Mouse (Mus musculus) intestine, postnatal 0 days (tissue): ENCODE measurements at regions not wholly inside any gene's neighbourhood (a gene's known extent, or its start where the extent isn't known, plus 50 kb on each side); places are given as distances from the start of the nearest gene placed in this dataset.

Source experiments
- ATAC-seq: fragments of 200-750 bp; cut with Nextera tagmentation; 2 replicates; pipeline ENCODE4 v1.8.0; 2017; ENCODE audit warnings: mild to moderate bottlenecking, moderate TSS enrichment, moderate library complexity
- H3K27ac ChIP-seq: fragments of 300-500 bp; sonication (generic); 2 replicates; pipeline ENCODE4 v1.5.1; 2014; ENCODE audit warnings: mild to moderate bottlenecking, low read depth, low read length, moderate library complexity
- H3K27me3 ChIP-seq: fragments of 300-500 bp; sonication (generic); replicated peaks from 2 replicates; pipeline ENCODE4 v1.6.1; 2014; ENCODE audit warnings: low read length, mixed read lengths; ENCODE audit not compliant: control insufficient read depth, insufficient read depth
- H3K36me3 ChIP-seq: fragments of 300-500 bp; sonication (generic); 2 replicates; pipeline ENCODE4 v1.6.1; 2014; ENCODE audit warnings: mild to moderate bottlenecking, moderate library complexity; ENCODE audit not compliant: control insufficient read depth, insufficient read depth
- H3K4me1 ChIP-seq: fragments of 300-500 bp; sonication (generic); replicated peaks from 2 replicates; pipeline ENCODE4 v1.6.1; 2014; ENCODE audit warnings: antibody characterized with exemption, low read length, mixed read lengths; ENCODE audit not compliant: control insufficient read depth, insufficient read depth
- H3K4me2 ChIP-seq: fragments of 300-500 bp; sonication (generic); replicated peaks from 2 replicates; pipeline ENCODE4 v1.6.1; 2014; ENCODE audit warnings: low read depth, mild to moderate bottlenecking, moderate library complexity
- H3K4me3 ChIP-seq: fragments of 300-500 bp; sonication (generic); 2 replicates; pipeline ENCODE4 v1.5.1; 2014; ENCODE audit warnings: low read depth, low read length
- H3K9ac ChIP-seq: fragments of 300-500 bp; sonication (generic); 2 replicates; pipeline ENCODE4 v1.6.1; 2014; ENCODE audit warnings: mild to moderate bottlenecking, low read depth, low read length
- H3K9me3 ChIP-seq: fragments of 300-500 bp; sonication (generic); 2 replicates; pipeline ENCODE4 v1.6.1; 2016; ENCODE audit warnings: mixed run types; ENCODE audit not compliant: control insufficient read depth
- CTCF ChIP-seq: sonication (generic); IDR thresholded peaks from 2 replicates; pipeline ENCODE4 v1.5.1; 2016; ENCODE audit warnings: low read depth, mild to moderate bottlenecking, control low read depth, antibody characterized with exemption, moderate library complexity
- WGBS: fragments of 180-500 bp; shearing (Covaris S2); extraction: QIAGEN DNeasy Blood & Tissue Kit; methylation state at CpG from one replicate; pipeline ENCODE4 v1.1.7; 2014; 5-methylcytosine and 5-hydroxymethylcytosine counted together

DNA sequence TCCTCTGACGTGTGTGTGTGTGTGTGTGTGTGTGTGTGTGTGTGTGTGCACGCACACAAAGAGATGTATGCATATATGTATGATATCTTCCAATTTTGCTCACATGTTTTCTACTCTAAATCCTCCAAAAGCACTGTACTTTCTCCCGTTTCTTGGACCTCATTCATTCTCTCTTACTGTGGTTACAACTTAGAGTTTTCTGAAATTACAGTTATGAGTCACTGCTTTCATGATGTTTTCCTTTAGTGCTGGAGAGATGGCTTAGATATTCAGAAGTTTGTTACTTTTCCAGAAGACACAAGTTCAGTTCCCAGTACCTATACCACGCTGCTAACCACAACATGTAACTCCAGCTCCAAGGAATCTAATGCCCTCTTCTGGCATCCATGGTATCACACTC is 56.5 kb upstream of the Slc35f5 start:
- no peak for ATAC-seq
- H3K4me3 ChIP-seq: no peak overlapping the region
- TF ChIP-seq CTCF: no peak

DNA sequence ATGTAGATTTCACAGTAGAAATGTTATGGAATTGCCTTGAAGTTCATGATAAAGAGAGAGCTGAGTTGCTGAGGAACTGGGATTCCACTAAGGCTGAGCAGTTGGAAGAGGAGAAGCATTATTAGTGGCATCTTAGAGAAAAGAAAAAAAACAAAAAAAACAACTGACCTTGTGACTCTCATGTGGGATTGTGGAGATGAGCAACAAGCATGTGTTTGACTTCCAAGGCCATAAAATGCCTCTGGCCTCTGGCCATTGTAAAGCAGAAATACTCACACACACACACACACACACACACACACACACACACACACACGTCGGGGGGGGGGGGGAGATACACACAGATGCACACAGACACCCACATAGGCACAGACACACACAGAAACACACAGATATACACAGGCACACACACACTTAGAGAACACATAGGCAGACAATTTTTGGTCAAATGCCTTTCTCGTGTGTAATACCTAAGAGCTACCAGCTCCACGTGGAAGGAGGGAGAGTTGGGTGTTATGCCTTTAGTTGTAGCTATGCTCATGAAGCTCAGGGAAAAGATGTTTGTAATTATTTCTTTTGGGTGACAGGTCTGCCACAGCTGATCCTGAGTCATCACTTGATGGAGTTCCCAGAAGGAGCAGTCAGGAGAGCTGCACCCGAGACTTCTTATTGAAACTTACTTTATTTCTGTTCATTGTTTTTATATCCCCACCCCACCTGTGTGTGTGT is 52.4 kb upstream of the Slc35f5 start:
- WGBS: 44% methylated on average over 3 of the region's 5 CpGs
- ATAC-seq: 0 out of 2 replicates have a peak, but pooled peaks have one; percentile 25
- H3K36me3 ChIP-seq: no peaks in the 10 kb centered on the region
- H3K9me3 ChIP-seq: no peaks in the 10 kb centered on the region
- H3K27ac ChIP-seq: no peak overlapping the region
- no peak for TF ChIP-seq CTCF
- no peaks in the 10 kb centered on the region for H3K4me1 ChIP-seq
- no peak overlapping the region for H3K4me3 ChIP-seq
- H3K27me3 ChIP-seq: no peaks in the 10 kb centered on the region
- H3K9ac ChIP-seq: no peak overlapping the region
- H3K4me2 ChIP-seq: no peak overlapping the region

More for the DNA sequence above, 56.5 kb upstream of the Slc35f5 start:
- H3K4me2 ChIP-seq: no peak overlapping the region
- no peak overlapping the region for H3K9ac ChIP-seq
- H3K27me3 ChIP-seq: no peaks in the 10 kb centered on the region
- 77% methylated on average over 4 of the region's 4 CpGs for WGBS
- no peak overlapping the region for H3K27ac ChIP-seq
- H3K9me3 ChIP-seq: no peaks in the 10 kb centered on the region
- no peaks in the 10 kb centered on the region; the same call in 1 of the 2 replicates for H3K4me1 ChIP-seq
- no peaks in the 10 kb centered on the region for H3K36me3 ChIP-seq

DNA sequence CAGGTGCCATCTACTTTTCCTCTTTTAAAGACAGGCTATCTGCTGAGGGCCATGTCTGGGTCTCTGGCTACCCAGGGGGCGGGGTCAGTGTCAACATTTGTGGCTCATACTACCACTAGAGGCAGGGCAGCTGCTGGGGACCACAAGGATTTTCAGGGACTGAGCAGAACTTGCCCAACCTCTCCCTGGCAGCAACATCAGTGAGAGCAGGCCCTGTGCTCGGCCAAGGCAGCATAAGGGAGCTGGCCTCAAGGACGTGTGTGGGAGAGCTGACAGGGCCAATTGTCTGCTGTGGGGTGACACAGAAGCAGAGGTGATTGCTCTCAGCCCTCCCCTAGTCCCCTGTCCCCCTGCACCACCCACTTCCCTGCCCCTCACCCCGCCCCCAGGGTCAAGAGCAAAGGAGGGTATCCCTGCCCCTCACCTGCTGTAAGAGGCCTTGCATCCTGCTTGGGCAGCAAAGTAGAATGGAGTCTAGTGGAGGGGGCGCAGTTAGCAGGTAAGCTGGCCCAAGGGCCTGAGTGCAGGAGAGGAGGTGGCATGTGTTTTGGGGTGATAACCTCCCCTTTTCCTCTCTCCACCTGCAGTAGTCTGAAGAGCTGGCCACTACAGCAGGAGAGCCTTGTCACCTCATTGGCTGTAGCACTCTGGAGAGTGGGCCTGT is 51.7 kb upstream of the Slc35f5 start:
- Histone ChIP-seq H3K27me3 (no peaks in the 10 kb centered on the region), H3K27ac (no peak overlapping the region), H3K9ac (no peak overlapping the region), H3K4me2 (no peak overlapping the region), H3K9me3 (no peaks in the 10 kb centered on the region), H3K4me1 (no peaks in the 10 kb centered on the region), H3K4me3 (no peak overlapping the region), H3K36me3 (no peaks in the 10 kb centered on the region)
- ATAC-seq: 0 out of 2 replicates have a peak, but pooled peaks have one; percentile 16
- peak; percentile 27; the same call in 1 of the 2 replicates for TF ChIP-seq CTCF
- 75% methylated on average over 5 of the region's 5 CpGs for WGBS
